ENCODE assay signal across 8 mouse cellular contexts in the genomic region with DNA sequence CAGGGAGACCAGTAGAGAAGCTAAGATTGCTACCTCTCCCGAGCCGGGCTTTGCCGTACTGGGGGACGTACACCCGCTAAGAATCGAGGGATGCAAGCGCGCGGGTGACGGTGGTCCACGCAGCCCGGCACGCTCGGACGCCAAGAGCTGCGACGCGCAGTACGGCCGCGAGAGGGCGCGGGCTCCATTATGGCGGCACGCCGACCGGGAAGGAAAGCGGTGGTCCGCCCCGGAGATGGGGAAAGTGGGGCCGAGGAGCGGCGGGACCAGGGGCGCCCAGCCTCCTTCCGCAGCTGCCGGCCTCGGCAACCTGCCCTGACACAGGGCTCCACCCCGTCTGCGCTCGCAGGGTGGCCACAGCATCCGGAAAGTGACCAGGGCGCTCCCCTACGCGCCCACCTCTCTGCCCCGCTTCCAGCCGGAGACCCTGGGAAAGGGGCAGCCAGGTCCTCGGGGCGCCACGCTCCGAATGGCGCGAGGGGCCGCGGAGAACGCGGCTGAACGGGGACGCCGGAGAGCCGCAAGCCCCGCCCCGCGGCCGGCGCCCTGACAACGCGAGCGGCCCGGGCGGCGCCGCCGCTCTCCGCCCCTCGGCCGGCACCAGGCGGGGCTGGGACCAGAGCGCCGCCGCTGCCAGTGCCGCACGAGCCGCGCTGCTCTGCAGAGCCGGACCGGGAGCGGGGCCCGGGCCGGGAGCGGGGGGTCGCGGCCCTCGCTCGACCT. TPM values are rescaled to one million over a fixed set of nuclear protein-coding genes. Genes with fewer than 3 reads are reported as not detected.
A peak's percentile ranks its signal among the peaks of the same experiment; 100 is the strongest.
DNase-seq lines count a peak whose midpoint lies in the region; ATAC-seq and TF ChIP-seq lines count a peak whose summit lies in the region.

A gene (plus strand): TSS at position 257 of the 723 bp plus-strand sequence.

- peak within 1 kb of the TSS; percentile 85 for H3K9ac ChIP-seq in CH12.LX (ENCODE audit: insufficient read depth, low read depth)
- H3K9ac ChIP-seq in forebrain, embryonic 11.5 days (ENCODE audit: low read length) = peak within 1 kb of the TSS; percentile 80
- peak within 1 kb of the TSS; percentile 85 for H3K9ac ChIP-seq in heart, embryonic 16.5 days (ENCODE audit: low read length)
- peak within 1 kb of the TSS; percentile 70 for H3K9ac ChIP-seq in liver, embryonic 14.5 days (replicated peaks)
- H3K9ac ChIP-seq in stomach, embryonic 16.5 days (ENCODE audit: low read length) = peak within 1 kb of the TSS; percentile 92

- peak; percentile 30 for TF ChIP-seq RAD21 in CH12.LX (IDR thresholded peaks at IDR 0.05; ENCODE audit: low read depth, low read length)

- ATAC-seq in forebrain, embryonic 11.5 days (replicated peaks; ENCODE audit: low FRiP score) = peak; percentile 90
- ATAC-seq in heart, embryonic 16.5 days (replicated peaks; ENCODE audit: extremely low read depth, insufficient read depth, low FRiP score) = peak; percentile 89
- ATAC-seq in liver, embryonic 14.5 days (ENCODE audit: insufficient read depth) = peak; percentile 92
- ATAC-seq in stomach, embryonic 16.5 days (ENCODE audit: insufficient read depth, low FRiP score) = peak; percentile 86

- H3K9me3 ChIP-seq in CH12.LX (replicated peaks; ENCODE audit: low read length) = no peaks in the 10 kb centered on the region
- no peaks in the 10 kb centered on the region for H3K9me3 ChIP-seq in forebrain, embryonic 11.5 days (ENCODE audit: control insufficient read depth, low read length)
- H3K9me3 ChIP-seq in heart, embryonic 16.5 days (replicated peaks; ENCODE audit: control insufficient read depth, low read length) = no peaks in the 10 kb centered on the region
- no peaks in the 10 kb centered on the region for H3K9me3 ChIP-seq in liver, embryonic 14.5 days (ENCODE audit: control insufficient read depth, low read length)
- H3K9me3 ChIP-seq in stomach, embryonic 16.5 days (replicated peaks; ENCODE audit: control insufficient read depth, low read length) = no peaks in the 10 kb centered on the region

- H3K4me3 ChIP-seq in CH12.LX (replicated peaks in 1 of 3; ENCODE audit: low read depth in 2 of 3, low read length in 2 of 3, poor library complexity in 1 of 3) = peak within 1 kb of the TSS; percentile 81 to 96 (median 92)
- peak within 1 kb of the TSS; percentile 63 for H3K4me3 ChIP-seq in forebrain, embryonic 11.5 days (ENCODE audit: low read depth, low read length)
- H3K4me3 ChIP-seq in heart, embryonic 16.5 days (ENCODE audit: low read length) = peak within 1 kb of the TSS; percentile 85
- H3K4me3 ChIP-seq in liver, embryonic 14.5 days (ENCODE audit: insufficient read depth in 1 of 2, low read depth in 2 of 2, low read length in 2 of 2) = peak within 1 kb of the TSS; percentile 61 to 78
- H3K4me3 ChIP-seq in stomach, embryonic 16.5 days (replicated peaks; ENCODE audit: low read length) = peak within 1 kb of the TSS; percentile 86

- H3K4me2 ChIP-seq in CH12.LX (ENCODE audit: insufficient read depth, low read depth, poor library complexity, severe bottlenecking) = peak within 1 kb of the TSS; percentile 93
- peak within 1 kb of the TSS; percentile 81 for H3K4me2 ChIP-seq in forebrain, embryonic 11.5 days (ENCODE audit: low read depth, low read length, severe bottlenecking)
- peak within 1 kb of the TSS; percentile 99 for H3K4me2 ChIP-seq in heart, embryonic 16.5 days (ENCODE audit: low read depth, low read length)
- H3K4me2 ChIP-seq in liver, embryonic 14.5 days (ENCODE audit: low read depth) = peak within 1 kb of the TSS; percentile 71
- peak within 1 kb of the TSS; percentile 97 for H3K4me2 ChIP-seq in stomach, embryonic 16.5 days (ENCODE audit: low read depth, low read length)

- peaks cover 10 to 32% of the 10 kb centered on the region in 2 experiments for H3K36me3 ChIP-seq in CH12.LX (replicated peaks in 1 of 2; ENCODE audit: control insufficient read depth in 1 of 2, insufficient read depth in 1 of 2, low read length in 1 of 2)
- H3K36me3 ChIP-seq in forebrain, embryonic 11.5 days (ENCODE audit: control insufficient read depth, insufficient read depth, low read length) = no peaks in the 10 kb centered on the region
- no peaks in the 10 kb centered on the region for H3K36me3 ChIP-seq in heart, embryonic 16.5 days (ENCODE audit: control insufficient read depth, insufficient read depth)
- H3K36me3 ChIP-seq in liver, embryonic 14.5 days (replicated peaks; ENCODE audit: control insufficient read depth, insufficient read depth, low read depth) = no peaks in the 10 kb centered on the region
- H3K36me3 ChIP-seq in stomach, embryonic 16.5 days (ENCODE audit: control insufficient read depth, insufficient read depth, low read length) = no peaks in the 10 kb centered on the region

- peaks cover 10% of the 10 kb centered on the region for H3K79me2 ChIP-seq in CH12.LX (replicated peaks; ENCODE audit: control insufficient read depth, extremely low read depth, insufficient read depth, poor library complexity, severe bottlenecking)

- TF ChIP-seq CTCF in CH12.LX (conservative IDR thresholded peaks at IDR 0.05 in 1 of 2, IDR thresholded peaks at IDR 0.05 in 1 of 2; ENCODE audit: low read depth in 2 of 2, low read length in 2 of 2) = peak in 1 of 2 experiments; percentile 76; a peak in 2 of 4 replicates
- peak; percentile 87 for TF ChIP-seq CTCF in liver, embryonic 14.5 days (IDR thresholded peaks at IDR 0.05; ENCODE audit: low read depth)

- H3K4me1 ChIP-seq in CH12.LX (ENCODE audit: control insufficient read depth in 1 of 2, insufficient read depth in 2 of 2) = peaks cover 3 to 44% of the 10 kb centered on the region in 2 experiments
- H3K4me1 ChIP-seq in forebrain, embryonic 11.5 days (replicated peaks; ENCODE audit: control insufficient read depth, insufficient read depth, low read length) = no peaks in the 10 kb centered on the region; the same call in none of the 2 replicates
- peaks cover 15% of the 10 kb centered on the region for H3K4me1 ChIP-seq in heart, embryonic 16.5 days (ENCODE audit: control insufficient read depth, insufficient read depth, low read length)
- H3K4me1 ChIP-seq in liver, embryonic 14.5 days (replicated peaks; ENCODE audit: control insufficient read depth in 2 of 2, insufficient read depth in 2 of 2, low read length in 1 of 2) = peaks cover 0 to 3% of the 10 kb centered on the region in 2 experiments; a peak in 1 of 4 replicates
- peaks cover 21% of the 10 kb centered on the region for H3K4me1 ChIP-seq in stomach, embryonic 16.5 days (ENCODE audit: control insufficient read depth, insufficient read depth, low read length)

- peak; percentile 72 for DNase-seq in CH12.LX (ENCODE audit: extremely low read depth)
- DNase-seq in c-Kit-positive CD71-negative TER-119-negative erythroid progenitor cells, embryonic 14.5 days (ENCODE audit: low read depth) = peak; percentile 63
- peak; percentile 96 for DNase-seq in forebrain, embryonic 11.5 days (ENCODE audit: low spot score)
- DNase-seq in kidney, postnatal 36 days = peak; percentile 80 to 92
- DNase-seq in liver, embryonic 14.5 days (ENCODE audit: low read depth in 3 of 3, low spot score in 3 of 3) = peak; percentile 47 to 60 (median 54)
- DNase-seq in neural tube, embryonic 10.5 days (ENCODE audit: extremely low spot score, low spot score) = peak; percentile 93

- H3K27me3 ChIP-seq in CH12.LX (replicated peaks) = no peaks in the 10 kb centered on the region
- no peaks in the 10 kb centered on the region for H3K27me3 ChIP-seq in forebrain, embryonic 11.5 days (ENCODE audit: control insufficient read depth, insufficient read depth, low read length)
- no peaks in the 10 kb centered on the region for H3K27me3 ChIP-seq in heart, embryonic 16.5 days (ENCODE audit: control insufficient read depth, insufficient read depth, low read length)
- H3K27me3 ChIP-seq in liver, embryonic 14.5 days (ENCODE audit: control insufficient read depth, insufficient read depth, low read length) = no peaks in the 10 kb centered on the region; the same call in 1 of the 2 replicates
- H3K27me3 ChIP-seq in stomach, embryonic 16.5 days (ENCODE audit: control insufficient read depth, insufficient read depth, low read length) = no peaks in the 10 kb centered on the region

- in situ Hi-C loops in CH12.LX (cut with MboI; ENCODE audit: low pct_ligation_motif_present, low pct_unique_long_range_greater_than_20kb, low sequenced_read_pairs) = no loop called here

- TF ChIP-seq EP300 in CH12.LX (IDR thresholded peaks at IDR 0.05; ENCODE audit: low read length) = no peak
- no peak for TF ChIP-seq EP300 in liver, embryonic 14.5 days (IDR thresholded peaks at IDR 0.05; ENCODE audit: low read depth)

- WGBS in forebrain, embryonic 11.5 days = under 1% methylated on average over 51 of the region's 94 CpGs
- under 1% methylated on average over 92 of the region's 94 CpGs for WGBS in heart, embryonic 16.5 days
- WGBS in liver, embryonic 14.5 days (ENCODE audit: insufficient replicate concordance) = under 1% methylated on average over 88 of the region's 94 CpGs
- 0% methylated on average over 83 of the region's 94 CpGs for WGBS in stomach, embryonic 16.5 days

- H3K27ac ChIP-seq in CH12.LX (ENCODE audit: insufficient read depth, low read depth) = peak within 1 kb of the TSS; percentile 77
- peak within 1 kb of the TSS; percentile 93 for H3K27ac ChIP-seq in forebrain, embryonic 11.5 days (ENCODE audit: low read depth, low read length)
- H3K27ac ChIP-seq in heart, embryonic 16.5 days (ENCODE audit: low read length) = peak within 1 kb of the TSS; percentile 84
- peak within 1 kb of the TSS; percentile 24; the same call in 1 of the 2 replicates for H3K27ac ChIP-seq in liver, embryonic 14.5 days
- peak within 1 kb of the TSS; percentile 97 for H3K27ac ChIP-seq in stomach, embryonic 16.5 days (ENCODE audit: low read length)

- dilution Hi-C loops in CH12.LX (cut with MboI; ENCODE audit: extremely low pct_ligation_motif_present, extremely low pct_unique_long_range_greater_than_20kb, low sequenced_read_pairs) = no loop called here

- peak; percentile 71 for TF ChIP-seq POLR2A in CH12.LX (IDR thresholded peaks at IDR 0.05; ENCODE audit: low read depth, low read length)

TF ChIP-seq in CH12.LX, 34 proteins besides CTCF, POLR2A, EP300 and RAD21 (continues in another document):
- TF ChIP-seq MAX (IDR thresholded peaks at IDR 0.05; ENCODE audit: low read length) = peak; percentile 50; the same call in 1 of the 2 replicates
- TF ChIP-seq MXI1 (IDR thresholded peaks at IDR 0.05; ENCODE audit: low read depth, low read length) = peak; percentile 55
- peak; percentile 48 for TF ChIP-seq SIN3A (IDR thresholded peaks at IDR 0.05; ENCODE audit: low read length)
- TF ChIP-seq CHD2 (IDR thresholded peaks at IDR 0.05; ENCODE audit: low read length) = 0 out of 2 replicates have a peak, but pooled peaks have one; percentile 17

RNA-seq across cellular contexts. Expression of the gene that starts here (rescaled TPM):
- total RNA-seq in CH12.LX (2012; rRNA removed) = 17.2 and 19.9 TPM in 2 replicates
- total RNA-seq in CH12.LX (2014; rRNA removed) = 10.7 and 12.3 TPM in 2 replicates
- polyA plus RNA-seq in CH12.LX (2012; ENCODE audit: insufficient read length, low read depth) = 66.8 and 75.2 TPM in 2 replicates
- polyA plus RNA-seq in forebrain, embryonic 11.5 days (2014; fragmentation: Nextera tagmentation; extraction: Ambion mirVana) = 12.9 and 14.2 TPM in 2 replicates
- 11.3 and 11.7 TPM in 2 replicates for polyA plus RNA-seq in heart, embryonic 16.5 days (2015; fragmentation: Nextera tagmentation; extraction: Ambion mirVana)
- polyA plus RNA-seq in liver, embryonic 14.5 days (2012; rRNA removed) = 2.4 and 2.9 TPM in 2 replicates
- polyA plus RNA-seq in liver, embryonic 14.5 days (2014; fragmentation: Nextera tagmentation; extraction: Ambion mirVana) = 1.9 and 2.1 TPM in 2 replicates
- polyA plus RNA-seq in stomach, embryonic 16.5 days (2015; fragmentation: Nextera tagmentation; extraction: Ambion mirVana) = 39.7 and 54.7 TPM in 2 replicates

Comparison
In these comparisons a context has a peak if more than half of its experiments do, and no peak if none do; other contexts are left out.
1. Peak in every context shown above with its lines: DNase-seq, ATAC-seq, H3K4me3 ChIP-seq and H3K27ac ChIP-seq.
2. H3K27ac ChIP-seq: peak in every context shown above with its lines; median percentile 97 in stomach, embryonic 16.5 days; 93 in forebrain, embryonic 11.5 days; 84 in heart, embryonic 16.5 days; 77 in CH12.LX; 24 in liver, embryonic 14.5 days.